Mouse (Mus musculus) Patski (cell line): Measurements from ENCODE around the gene Arrdc5. TPM values are rescaled to one million over a fixed set of nuclear protein-coding genes. Genes with fewer than 3 reads are reported as not detected.

Source experiments
- ATAC-seq: fragments of 100-300 bp; one replicate; pipeline ENCODE4 v1.8.0; 2021
- CTCF ChIA-PET: fragments of 350-600 bp; sonication (Branson Sonifier 250); formaldehyde crosslinking; loops from one replicate; lab custom pipeline; 2022; ENCODE audit warnings: inconsistent platforms; lab: Charles Lee
- POLR2A ChIA-PET: fragments of 350-600 bp; sonication (Branson Sonifier 250); formaldehyde crosslinking; loops from one replicate; lab custom pipeline; 2022; ENCODE audit warnings: antibody characterized with exemption, inconsistent platforms; lab: Charles Lee
- DNase-seq: peaks from one replicate; pipeline ENCODE4 v3.0.0-alpha.2; 2011; ENCODE audit warnings: low read depth, low spot score
- H3K27me3 ChIP-seq: fragments of 371-371 bp; one replicate; pipeline ENCODE4 v1.5.1; 2021
- CTCF ChIP-seq: fragments of 100-300 bp; IDR thresholded peaks from one replicate; pipeline ENCODE4 v1.5.1; 2021
- in situ Hi-C: fragments of 300-500 bp; cut with MboI; formaldehyde crosslinking; loops from 3 replicates; pipeline ENCODE4 v1.11.1; 2018; ENCODE audit warnings: low pct_unique_long_range_greater_than_20kb, mixed read lengths
- polyA plus RNA-seq: library from polyadenylated mRNA; unstranded; gene quantifications from one replicate; pipeline ENCODE4 v1.2.3, GENCODE M21; 2021

Arrdc5 gene
- polyA plus RNA-seq, 1 experiment from 2014 or later = not detected

- CTCF ChIA-PET = interaction anchor here (1.1 to 2.4 kb wide), 6 partner anchors 9 to 39 kb away, joined by 3 to 11 read pairs (median 5); no protein-coding TSS in a partner anchor
Measured at GRCm38 (mm10) chr17:56330345-56330744, 30.3 kb upstream of the Arrdc5 start.

GRCm38 (mm10) chr17:56329267-56329666, 29.2 kb upstream of the Arrdc5 start:
- DNase-seq = no peak
- ATAC-seq = no peak
- ChIA-PET POLR2A (no interaction called here), CTCF (interaction anchor here (1.1 to 2.4 kb wide), 3 partner anchors 10 to 38 kb away, joined by 4 to 11 read pairs (median 6); no protein-coding TSS in a partner anchor)
- in situ Hi-C loops = no loop called here
- no peak for TF ChIP-seq CTCF
- no peaks in the 10 kb centered on the region for H3K27me3 ChIP-seq

More at GRCm38 (mm10) chr17:56330345-56330744, 30.3 kb upstream of the Arrdc5 start:
- ATAC-seq (no peak), DNase-seq (no peak)
- POLR2A ChIA-PET = no interaction called here
- in situ Hi-C loops = no loop called here
- TF ChIP-seq CTCF = no peak
- H3K27me3 ChIP-seq = no peaks in the 10 kb centered on the region

DNA sequence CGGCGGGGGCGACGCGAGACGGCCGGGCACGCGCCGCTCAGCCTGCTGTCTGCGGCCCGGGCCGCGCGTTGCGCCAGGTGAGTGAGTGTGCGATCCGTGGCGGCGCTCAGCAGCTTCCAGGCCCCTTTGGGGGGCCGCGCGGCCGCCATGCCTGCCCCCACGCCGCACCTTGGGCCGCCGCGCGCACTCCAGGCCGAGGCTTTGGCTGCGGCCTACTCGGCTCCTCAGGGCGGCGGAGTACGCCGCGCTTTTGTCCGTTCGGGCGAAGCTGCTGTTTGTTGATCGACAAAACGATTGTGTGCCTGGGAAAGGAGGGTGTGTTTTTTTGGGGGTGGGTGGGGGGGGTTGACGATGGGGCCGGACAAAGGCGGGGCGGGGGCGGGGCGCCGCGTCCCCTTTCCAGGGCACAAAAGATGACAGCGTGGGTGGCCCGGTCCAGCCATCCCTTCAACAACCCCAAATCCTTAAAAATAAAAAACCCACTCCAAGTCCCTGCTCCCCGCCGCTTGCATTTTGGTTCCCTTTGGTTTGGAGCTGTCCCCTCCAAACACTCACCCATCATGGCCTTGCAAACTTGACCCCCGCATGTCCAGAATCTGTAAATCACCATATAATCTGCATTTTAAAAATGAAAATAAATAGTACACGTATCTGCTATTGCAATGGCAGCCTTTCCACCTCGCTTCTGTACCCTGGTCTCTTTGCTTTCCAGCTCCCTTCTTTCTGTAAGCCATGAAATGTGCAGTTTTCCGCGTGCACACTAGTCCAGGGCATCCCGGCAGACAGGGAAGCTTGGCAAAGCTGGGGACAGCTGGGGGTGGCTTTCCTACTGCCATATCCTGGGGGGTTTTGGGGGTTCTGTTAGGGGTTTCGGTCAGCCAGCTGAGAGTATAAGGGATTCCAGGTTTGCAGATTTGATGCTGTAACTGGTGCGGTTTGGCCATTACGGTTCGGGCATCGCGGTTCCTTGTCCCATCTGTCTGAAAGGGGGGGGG, 26.4 kb upstream of the Arrdc5 start:
- peak; percentile 3 for ATAC-seq
- no peak for TF ChIP-seq CTCF
- ChIA-PET CTCF (interaction anchor here (0.9 to 1.3 kb wide), 3 partner anchors 13 to 226 kb away, joined by 3 read pairs; no protein-coding TSS in a partner anchor), POLR2A (interaction anchor here (0.6 to 2.1 kb wide), 4 partner anchors 8 to 141 kb away, joined by 3 to 7 read pairs (median 4); no protein-coding TSS in a partner anchor)
- in situ Hi-C loops = no loop called here
- DNase-seq = no peak
- no peaks in the 10 kb centered on the region for H3K27me3 ChIP-seq

DNA sequence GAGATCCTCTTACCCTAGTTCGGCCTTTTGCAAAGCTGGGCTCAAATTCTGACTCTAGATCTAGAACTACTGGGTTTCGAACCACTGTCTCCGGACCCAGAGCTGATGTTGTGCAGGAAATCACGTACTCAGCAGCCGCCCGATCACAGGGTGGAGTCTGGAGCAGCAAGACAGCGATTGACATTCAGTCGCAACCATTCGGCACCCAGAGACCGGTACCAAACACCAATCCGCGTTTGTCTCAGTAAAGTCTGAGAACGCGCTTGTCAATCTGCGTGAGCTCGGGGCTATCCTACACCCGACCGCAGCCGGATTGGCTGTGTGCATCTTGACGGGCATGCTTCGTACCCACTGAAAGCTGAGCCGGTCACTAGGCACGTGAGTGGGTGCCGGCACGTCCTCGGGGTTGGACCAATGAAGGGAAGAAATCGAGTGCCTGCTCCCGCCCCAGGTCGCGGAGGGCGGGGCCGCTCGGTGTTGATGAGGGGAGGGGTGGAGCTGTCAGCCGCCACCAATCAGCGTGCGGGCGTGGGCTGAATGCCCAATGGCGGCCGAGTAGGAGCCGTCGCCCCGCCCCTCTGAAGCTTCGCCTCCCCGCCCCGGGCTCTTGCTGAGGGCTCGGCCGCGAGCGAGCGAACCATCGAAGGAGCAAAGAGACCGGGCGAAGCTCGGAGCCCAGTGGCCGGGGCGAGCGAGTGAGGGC, 25.5 kb upstream of the Arrdc5 start, which contains the start of gene Kdm4b:
Gene Kdm4b, plus strand, starts transcription at position 613 of the 703 bp plus-strand sequence.
- in situ Hi-C loops = no loop called here
- H3K27me3 ChIP-seq = no peaks in the 10 kb centered on the region
- POLR2A ChIA-PET = interaction anchor here (0.6 to 2.1 kb wide), 5 partner anchors 9 to 140 kb away, joined by 3 to 7 read pairs (median 3); no protein-coding TSS in a partner anchor
- no peak for TF ChIP-seq CTCF
- CTCF ChIA-PET = interaction anchor here (0.9 to 1.3 kb wide), 4 partner anchors 14 to 227 kb away, joined by 3 read pairs; no protein-coding TSS in a partner anchor
- DNase-seq = peak; percentile 97
- ATAC-seq = peak; percentile 99

- H3K27me3 ChIP-seq = no peaks in the 10 kb centered on the region
- ATAC-seq (no peak), DNase-seq (no peak)
- in situ Hi-C loops = no loop called here
- no peak for TF ChIP-seq CTCF
- ChIA-PET POLR2A (interaction anchor here (0.5 to 1.1 kb wide), 2 partner anchors 34 to 61 kb away, joined by 3 to 4 read pairs; no protein-coding TSS in a partner anchor), CTCF (interaction anchor here (0.9 to 1.5 kb wide), 4 partner anchors 26 to 246 kb away, joined by 3 read pairs; no protein-coding TSS in a partner anchor)
Measured at GRCm38 (mm10) chr17:56324419-56324818, 24.3 kb upstream of the Arrdc5 start.

DNA sequence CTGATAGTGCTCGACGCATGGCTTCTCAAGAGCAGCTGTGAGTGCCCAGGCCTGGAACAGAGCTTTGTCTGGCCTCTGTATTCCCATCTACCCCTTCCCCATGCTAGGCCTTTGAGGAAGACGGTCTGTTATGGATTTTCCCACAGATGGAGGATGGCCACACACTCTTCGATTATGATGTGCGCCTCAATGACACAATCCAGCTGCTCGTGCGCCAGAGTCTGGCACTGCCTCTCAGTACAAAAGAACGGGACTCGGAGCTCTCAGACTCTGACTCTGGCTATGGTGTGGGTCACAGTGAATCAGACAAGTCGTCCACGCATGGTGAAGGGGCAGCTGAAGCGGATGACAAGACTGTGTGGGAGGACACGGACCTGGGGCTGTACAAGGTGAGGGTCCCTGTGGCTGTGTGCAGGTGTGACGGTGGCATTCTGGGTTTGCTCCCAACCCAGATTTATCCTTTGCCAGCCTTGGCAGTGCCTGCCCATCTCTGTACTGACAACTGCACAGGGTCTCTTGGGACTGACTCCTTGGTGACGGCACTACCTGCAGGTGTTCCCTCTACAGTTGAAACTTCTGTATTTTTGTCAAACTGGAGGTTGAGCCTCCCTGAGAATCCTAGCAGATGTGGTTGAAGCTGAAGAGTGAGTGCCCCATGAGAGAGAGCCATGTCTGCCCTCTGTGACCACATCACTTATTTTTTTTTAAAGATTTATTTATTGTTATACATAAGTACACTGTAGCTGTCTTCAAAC, 9.3 kb upstream of the Arrdc5 start:
- no peak for ATAC-seq
- TF ChIP-seq CTCF = no peak
- in situ Hi-C loops = no loop called here

GRCm38 (mm10) chr17:56308088-56308487, 8.0 kb upstream of the Arrdc5 start:
- TF ChIP-seq CTCF = no peak

More for the DNA sequence above, 9.3 kb upstream of the Arrdc5 start:
- ChIA-PET CTCF (no interaction called here), POLR2A (no interaction called here)
- no peak for DNase-seq
- no peaks in the 10 kb centered on the region for H3K27me3 ChIP-seq

GRCm38 (mm10) chr17:56305826-56306225, 5.7 kb upstream of the Arrdc5 start:
- DNase-seq (no peak), ATAC-seq (no peak)
- ChIA-PET CTCF (interaction anchor here (0.8 to 1.2 kb wide), 5 partner anchors 14 to 45 kb away, joined by 3 to 4 read pairs (median 3); no protein-coding TSS in a partner anchor), POLR2A (no interaction called here)
- in situ Hi-C loops = no loop called here
- TF ChIP-seq CTCF = no peak
- H3K27me3 ChIP-seq = no peaks in the 10 kb centered on the region

More at GRCm38 (mm10) chr17:56308088-56308487, 8.0 kb upstream of the Arrdc5 start:
- in situ Hi-C loops = no loop called here
- ChIA-PET POLR2A (interaction anchor here (0.7 to 0.9 kb wide), 2 partner anchors 18 to 280 kb away, joined by 3 read pairs; partner anchors contain the start of gene Kdm4b), CTCF (interaction anchor here (1.5 to 1.8 kb wide), 2 partner anchors 17 to 26 kb away, joined by 5 to 8 read pairs; no protein-coding TSS in a partner anchor)
- ATAC-seq (no peak), DNase-seq (no peak)
- no peaks in the 10 kb centered on the region for H3K27me3 ChIP-seq

DNA sequence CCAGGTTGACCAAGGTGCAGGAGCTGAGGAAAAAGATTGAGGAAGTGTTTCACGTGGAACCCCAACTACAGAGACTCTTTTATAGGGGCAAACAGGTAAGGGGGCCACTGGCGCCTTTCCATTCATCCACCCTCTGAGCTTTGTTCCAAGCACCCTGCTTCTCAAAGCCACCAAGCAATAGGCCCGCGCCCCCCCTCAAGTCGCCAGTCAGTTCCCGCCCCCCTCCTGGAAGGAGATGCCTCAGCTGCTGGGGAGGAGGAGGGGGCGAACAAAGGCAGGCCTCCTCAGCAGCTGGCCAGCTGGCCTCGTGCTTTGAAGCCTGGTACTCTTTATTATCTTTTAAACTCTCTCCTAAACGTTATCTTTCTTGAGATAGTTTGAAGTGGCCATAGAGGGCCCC, 5.1 kb upstream of the Arrdc5 start:
- H3K27me3 ChIP-seq = no peaks in the 10 kb centered on the region

More for the DNA sequence above, 5.1 kb upstream of the Arrdc5 start:
- no peak for TF ChIP-seq CTCF
- no peak for ATAC-seq
- ChIA-PET POLR2A (interaction anchor here (0.6 to 1.6 kb wide), 3 partner anchors 14 to 280 kb away, joined by 3 to 5 read pairs (median 3); no protein-coding TSS in a partner anchor), CTCF (interaction anchor here (0.8 to 0.9 kb wide), 2 partner anchors 15 to 42 kb away, joined by 3 read pairs; no protein-coding TSS in a partner anchor)
- in situ Hi-C loops = no loop called here
- DNase-seq = no peak
